In the genomic region with DNA sequence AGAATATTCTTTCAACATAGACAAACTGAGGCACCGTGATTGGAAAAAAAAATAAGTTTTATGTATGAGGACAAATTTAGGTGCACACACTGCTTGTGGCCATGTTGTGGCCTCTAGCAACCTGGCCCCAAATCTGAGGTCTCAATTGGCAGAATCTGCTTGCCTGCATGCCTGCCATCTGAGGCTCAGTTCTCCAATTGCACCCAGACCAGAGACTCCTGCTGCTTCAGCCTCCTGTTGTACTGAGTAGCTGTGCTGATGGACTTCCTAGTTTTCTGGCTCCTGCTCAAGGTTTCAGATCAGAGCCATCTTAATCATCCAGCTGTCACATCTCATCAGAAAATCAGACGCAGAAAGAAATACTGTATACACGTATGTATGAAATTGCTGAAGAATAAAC, we compare ENCODE assay signal across 25 mouse cellular contexts. TPM values are rescaled to one million over a fixed set of nuclear protein-coding genes. Genes with fewer than 3 reads are reported as not detected.
DNase-seq lines count a peak whose midpoint lies in the region; ATAC-seq lines count a peak whose summit lies in the region.
"Had no signal": no experiment of that assay in that cellular context is flagged by ENCODE, and none has a peak within 500 bp of the region (broad histone marks: within the 10 kb centered on the region; RNA-seq: fewer than 3 reads in every experiment).

No protein-coding gene starts in this region.

- 94% methylated on average over 3 of the region's 3 CpGs for WGBS in midbrain, embryonic 11.5 days

- no peak overlapping the region for H3K4me2 ChIP-seq in midbrain, embryonic 11.5 days
- H3K4me2 ChIP-seq: embryonic facial prominence, embryonic 13.5 days; forebrain, embryonic 12.5 days; heart, embryonic 11.5 days; heart, embryonic 15.5 days; hindbrain, embryonic 13.5 days; intestine, embryonic 15.5 days had no signal

- H3K4me1 ChIP-seq in midbrain, embryonic 11.5 days (ENCODE audit: control insufficient read depth, insufficient read depth, low read length) = peaks cover 3% of the 10 kb centered on the region; the same call in 1 of the 2 replicates

- H3K9me3 ChIP-seq in midbrain, embryonic 11.5 days (ENCODE audit: control insufficient read depth, low read length) = no peaks in the 10 kb centered on the region
- H3K9me3 ChIP-seq: embryonic facial prominence, embryonic 13.5 days; forebrain, embryonic 12.5 days; G1E; heart, embryonic 15.5 days; hindbrain, embryonic 13.5 days; intestine, embryonic 15.5 days had no signal

- H3K27ac ChIP-seq in midbrain, embryonic 11.5 days (ENCODE audit: low read depth, low read length) = no peak overlapping the region
- H3K27ac ChIP-seq: embryonic facial prominence, embryonic 13.5 days; forebrain, embryonic 12.5 days; heart, embryonic 15.5 days; hindbrain, embryonic 13.5 days; intestine, embryonic 15.5 days had no signal

- H3K36me3 ChIP-seq in midbrain, embryonic 11.5 days (ENCODE audit: control insufficient read depth, insufficient read depth, low read length) = no peaks in the 10 kb centered on the region
- H3K36me3 ChIP-seq: embryonic facial prominence, embryonic 13.5 days; forebrain, embryonic 12.5 days; G1E; heart, embryonic 15.5 days; hindbrain, embryonic 13.5 days; intestine, embryonic 15.5 days had no signal

- no peaks in the 10 kb centered on the region for H3K27me3 ChIP-seq in midbrain, embryonic 11.5 days (ENCODE audit: control insufficient read depth, insufficient read depth, low read length)
- H3K27me3 ChIP-seq: heart, embryonic 15.5 days; hindbrain, embryonic 13.5 days; intestine, embryonic 15.5 days had no signal

- H3K4me3 ChIP-seq in midbrain, embryonic 11.5 days (ENCODE audit: low read depth, low read length) = no peak overlapping the region
- H3K4me3 ChIP-seq: embryonic facial prominence, embryonic 13.5 days; forebrain, embryonic 12.5 days; heart, embryonic 15.5 days; hindbrain, embryonic 13.5 days; intestine, embryonic 15.5 days had no signal

- DNase-seq in cerebellum, postnatal 4 days (ENCODE audit: low spot score in 2 of 2) = no peak
- DNase-seq in cerebellum, adult 9-10 months = peak; percentile 31
- DNase-seq in cerebellum, postnatal 25 days = peak; percentile 29 to 54
- DNase-seq in embryo, embryonic 11 days = no peak
- no peak for DNase-seq in right cerebral cortex, adult 2 months (ENCODE audit: low spot score in 2 of 2)
- no peak for DNase-seq in midbrain, embryonic 11.5 days (ENCODE audit: low spot score, missing footprints)
- DNase-seq: adrenal gland, adult 8-10 months; adrenal gland, postnatal 36 days; B cell, adult 2 months; gastrocnemius, postnatal 10 days; heart, adult 18-20 months; heart, postnatal 14 days; kidney, adult 18-20 months had no signal

- H3K9ac ChIP-seq in midbrain, embryonic 11.5 days (ENCODE audit: low read length) = no peak overlapping the region
- H3K9ac ChIP-seq: embryonic facial prominence, embryonic 13.5 days; forebrain, embryonic 12.5 days; heart, embryonic 15.5 days; hindbrain, embryonic 13.5 days; intestine, embryonic 15.5 days had no signal

- peak; percentile 71 for ATAC-seq in cerebellum, adult (ENCODE audit: insufficient number of reproducible peaks, low FRiP score, low TSS enrichment)
- ATAC-seq in midbrain, embryonic 11.5 days (ENCODE audit: low FRiP score) = no peak
- ATAC-seq: CD4-positive, CD25-positive, alpha-beta regulatory T cell, adult 4 months; forebrain, embryonic 16.5 days; intestine, embryonic 15.5 days had no signal

RNA-seq across cellular contexts. Expression of a gene that starts 41.5 kb away (rescaled TPM):
- polyA plus RNA-seq in midbrain, embryonic 11.5 days (2014; fragmentation: Nextera tagmentation; extraction: Ambion mirVana) = 3.1 and 3.4 TPM in 2 replicates
- polyA plus RNA-seq: CD4-positive, CD25-positive, alpha-beta regulatory T cell, adult 4 months; cortical plate, adult 2 months; frontal cortex, adult 2 months; G1E; heart, embryonic 15.5 days had no signal

Comparison
In these comparisons a context has a peak if more than half of its experiments do, and no peak if none do; other contexts are left out.
1. DNase-seq: peak in cerebellum, adult 9-10 months (single experiment) and cerebellum, postnatal 25 days (2 of 2); none in cerebellum, postnatal 4 days (0 of 2), embryo, embryonic 11 days (single experiment), right cerebral cortex, adult 2 months (0 of 2) and midbrain, embryonic 11.5 days (single experiment).